Mouse (Mus musculus): ENCODE measurements around the gene Lrp1. TPM values are rescaled to one million over a fixed set of nuclear protein-coding genes. Genes with fewer than 3 reads are reported as not detected.

Lrp1 gene
- 404 and 471 TPM in 2 replicates for polyA plus RNA-seq (2012; ENCODE audit: insufficient read depth, insufficient read length, low replicate concordance, missing spikeins)

DNA sequence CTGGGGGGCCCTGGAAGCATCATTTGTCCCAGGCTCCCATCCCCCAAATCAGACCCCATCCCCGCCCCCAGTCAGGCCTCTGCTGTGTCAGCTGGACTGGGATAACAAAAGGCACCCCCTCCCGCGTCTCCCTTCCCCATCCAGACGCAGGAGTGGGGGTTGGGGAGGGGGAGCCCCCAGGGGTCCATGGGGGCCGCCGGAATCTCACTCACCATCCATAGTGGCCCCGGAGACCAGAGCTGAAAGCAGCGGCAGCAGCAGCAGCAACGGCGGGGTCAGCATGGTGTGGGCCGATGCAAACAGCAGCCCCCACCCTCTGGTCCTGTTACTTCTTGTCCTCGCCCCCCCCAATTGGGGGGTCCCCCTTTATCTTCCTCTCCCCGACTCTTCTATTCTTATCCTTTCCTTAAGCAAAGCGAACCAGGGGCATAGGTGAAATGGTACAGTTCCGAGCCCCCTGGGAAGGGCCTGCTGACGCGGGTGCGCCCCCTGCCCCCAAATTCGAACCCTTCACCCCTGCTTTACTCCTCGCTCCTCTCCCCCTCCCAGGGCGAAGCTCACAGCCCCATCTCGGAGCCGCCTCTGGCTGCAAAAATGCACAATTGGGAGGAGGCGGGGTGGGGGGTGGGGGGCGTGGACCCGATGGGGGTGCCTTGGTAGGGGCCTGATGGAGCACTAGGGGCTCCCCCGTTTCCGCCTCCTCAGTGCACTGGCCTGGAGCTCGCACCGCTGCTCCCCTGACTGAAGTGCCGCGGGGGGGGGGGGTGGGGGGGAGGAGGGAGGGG lies at the start of gene Lrp1:
Gene Lrp1 (minus strand): TSS at position 743 of the 785 bp plus-strand sequence.
- TF ChIP-seq CTCF (IDR thresholded peaks at IDR 0.05; ENCODE audit: insufficient read depth, low read depth, low read length) = no peak
- no peak for TF ChIP-seq POLR2A (IDR thresholded peaks at IDR 0.05; ENCODE audit: insufficient read depth, low read depth, low read length)

DNA sequence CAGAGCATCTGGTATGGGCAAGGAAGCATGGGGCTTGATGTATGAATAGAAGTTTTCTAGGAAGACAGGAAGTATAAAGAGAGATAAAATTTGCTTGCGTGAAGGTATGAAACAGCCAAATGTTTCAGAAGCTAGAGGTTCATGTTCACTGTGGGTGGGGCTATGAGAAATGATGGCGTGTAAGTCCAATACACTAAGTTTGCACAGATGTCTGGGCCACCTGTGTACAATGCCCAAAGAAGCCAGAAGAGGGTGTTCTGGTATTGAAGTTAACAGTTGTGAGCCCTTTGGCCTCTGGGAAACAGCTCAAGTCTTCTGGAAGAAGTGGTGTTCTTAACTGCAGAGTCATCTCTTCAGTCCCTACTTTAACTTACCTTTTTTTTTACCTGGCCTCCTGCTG lies 49.2 kb upstream of the Lrp1 start:
- TF ChIP-seq POLR2A (IDR thresholded peaks at IDR 0.05; ENCODE audit: insufficient read depth, low read depth, low read length) (no peak), CTCF (IDR thresholded peaks at IDR 0.05; ENCODE audit: insufficient read depth, low read depth, low read length) (no peak)
- H3K27ac ChIP-seq (ENCODE audit: insufficient read depth, low read depth, low read length) = no peak overlapping the region
- 96% methylated on average over 2 of the region's 2 CpGs for WGBS
- H3K4me3 ChIP-seq (ENCODE audit: insufficient read depth, low read depth, low read length) = no peak overlapping the region
- H3K4me1 ChIP-seq (ENCODE audit: control insufficient read depth, insufficient read depth, low read length) = peaks cover 35% of the 10 kb centered on the region

More for the DNA sequence above, at the start of gene Lrp1:
- WGBS = under 1% methylated on average over 26 of the region's 32 CpGs
- peaks cover 36% of the 10 kb centered on the region for H3K4me1 ChIP-seq (ENCODE audit: control insufficient read depth, insufficient read depth, low read length)
- H3K4me3 ChIP-seq (ENCODE audit: insufficient read depth, low read depth, low read length) = peak within 1 kb of the TSS; percentile 87
- H3K27ac ChIP-seq (ENCODE audit: insufficient read depth, low read depth, low read length) = peak within 1 kb of the TSS; percentile 80

DNA sequence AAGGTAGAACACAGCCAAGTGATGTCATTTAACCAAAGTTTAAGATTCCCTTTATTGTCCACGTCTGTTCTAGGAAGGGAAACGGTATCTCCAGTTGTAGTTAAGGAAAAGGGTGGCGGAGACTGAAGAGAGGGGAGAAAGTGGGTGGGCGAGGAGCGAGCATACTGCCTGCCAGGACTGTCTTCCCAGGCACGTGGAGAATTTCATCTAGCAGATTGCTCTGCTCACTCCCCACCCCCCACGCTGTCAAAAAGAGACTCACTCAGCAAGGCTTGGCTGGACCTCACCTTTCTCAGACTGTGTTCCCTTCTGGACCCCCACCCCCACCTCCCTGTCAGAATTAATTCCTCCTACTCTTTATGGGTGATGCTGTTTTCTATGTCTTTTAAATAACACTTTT lies 48.2 kb upstream of the Lrp1 start:
- Histone ChIP-seq H3K4me1 (ENCODE audit: control insufficient read depth, insufficient read depth, low read length) (peaks cover 43% of the 10 kb centered on the region), H3K27ac (ENCODE audit: insufficient read depth, low read depth, low read length) (peak overlapping the region; percentile 91; the same call in 1 of the 2 replicates), H3K4me3 (ENCODE audit: insufficient read depth, low read depth, low read length) (0 out of 2 replicates have a peak overlapping the region, but pooled peaks have one; percentile 3)
- 18% methylated on average over 7 of the region's 7 CpGs for WGBS
- TF ChIP-seq POLR2A (IDR thresholded peaks at IDR 0.05; ENCODE audit: insufficient read depth, low read depth, low read length) = no peak
- TF ChIP-seq CTCF (IDR thresholded peaks at IDR 0.05; ENCODE audit: insufficient read depth, low read depth, low read length) = no peak

DNA sequence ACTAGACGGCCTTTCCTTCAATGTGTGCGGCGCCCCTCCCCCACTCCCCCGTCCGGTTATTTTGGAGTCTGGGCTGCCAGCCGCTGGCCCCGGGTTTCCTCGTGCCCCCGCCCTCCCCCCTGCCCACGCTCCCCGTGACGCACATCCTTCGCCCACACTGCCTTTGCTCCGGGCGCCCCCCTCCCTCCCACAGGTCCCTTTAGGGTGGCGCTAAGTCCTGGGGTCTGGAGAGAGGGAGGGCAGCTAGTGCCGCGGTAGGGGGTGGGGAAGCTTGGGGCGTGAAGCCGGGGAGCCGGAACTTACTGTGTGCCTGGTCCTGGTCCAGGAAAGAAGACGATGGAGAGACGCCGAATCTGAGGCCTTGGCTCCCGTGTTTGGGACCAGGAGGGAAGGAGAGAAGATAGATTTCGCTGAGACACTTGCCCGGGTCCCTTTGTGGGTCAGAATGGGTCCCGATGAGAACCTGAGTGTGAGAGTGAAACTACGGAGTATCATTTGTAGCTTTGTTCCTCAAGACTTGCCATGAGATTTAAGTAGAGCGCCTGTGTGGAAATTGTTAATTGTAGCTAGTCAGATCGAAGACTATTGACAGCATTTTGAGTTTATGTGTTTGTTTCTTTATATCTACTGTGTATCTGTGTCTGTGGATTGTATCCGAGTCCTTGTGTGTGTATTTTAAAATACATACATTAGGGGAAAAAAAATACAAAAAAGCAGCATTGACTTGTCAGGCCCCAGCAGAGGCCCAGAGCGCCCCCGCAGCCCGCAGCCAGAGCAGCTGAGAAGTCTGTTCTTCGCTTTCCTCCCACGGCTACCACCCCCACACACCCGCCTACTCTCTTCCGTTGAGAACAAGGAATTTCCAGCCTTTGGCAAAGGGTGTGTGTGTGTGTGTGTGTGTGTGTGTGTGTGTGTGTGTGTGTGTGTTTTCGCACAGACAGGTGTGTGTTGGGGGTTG lies 47.4 kb upstream of the Lrp1 start, which contains the start of gene Nab2:
Gene Nab2 (minus strand): TSS at position 476 of the 958 bp plus-strand sequence.
- Histone ChIP-seq H3K4me1 (ENCODE audit: control insufficient read depth, insufficient read depth, low read length) (peaks cover 50% of the 10 kb centered on the region), H3K27ac (ENCODE audit: insufficient read depth, low read depth, low read length) (peak within 1 kb of the TSS; percentile 91), H3K4me3 (ENCODE audit: insufficient read depth, low read depth, low read length) (peak within 1 kb of the TSS; percentile 64)
- TF ChIP-seq POLR2A (IDR thresholded peaks at IDR 0.05; ENCODE audit: insufficient read depth, low read depth, low read length) (no peak), CTCF (IDR thresholded peaks at IDR 0.05; ENCODE audit: insufficient read depth, low read depth, low read length) (no peak)
- WGBS = 4% methylated on average over 40 of the region's 40 CpGs

DNA sequence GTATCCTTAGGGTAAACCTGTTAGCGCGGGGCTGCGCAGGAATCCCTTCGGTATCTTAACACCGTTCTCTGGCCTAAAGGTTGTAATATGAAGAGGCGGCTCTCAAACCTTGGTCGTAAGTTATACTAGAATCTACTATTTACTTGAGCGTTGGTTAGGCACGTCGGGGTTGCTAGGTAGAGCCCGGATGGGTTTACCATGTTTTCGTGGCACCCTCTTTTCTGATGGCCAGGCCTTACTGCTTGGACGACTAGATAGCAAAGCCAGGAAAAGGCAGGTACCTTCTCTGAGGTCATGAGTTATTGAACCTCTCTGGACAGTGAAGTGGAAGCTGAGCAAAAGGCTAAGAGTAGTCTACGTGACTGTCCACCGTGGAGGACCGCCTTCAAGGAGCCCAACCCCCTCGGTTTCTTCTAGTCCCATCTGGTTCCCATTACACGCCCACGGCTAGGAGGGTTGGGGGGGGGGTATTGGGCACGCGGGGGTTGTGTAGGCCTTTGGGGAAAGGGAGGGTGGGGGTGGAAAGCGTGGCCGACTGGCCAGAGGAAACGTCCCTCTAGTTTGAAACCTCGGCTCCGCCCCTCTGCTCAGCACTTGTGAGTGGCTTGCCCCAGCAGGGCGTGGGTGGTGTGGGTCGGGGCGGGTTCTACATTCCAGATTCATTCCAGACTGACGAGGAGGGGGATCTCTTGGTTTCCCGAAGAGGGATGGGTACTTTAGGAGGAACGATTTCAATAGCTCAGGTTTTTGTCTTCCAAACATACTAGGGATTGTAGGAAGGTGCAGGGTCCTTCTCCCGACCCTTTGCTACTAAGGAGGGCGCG lies 46.5 kb upstream of the Lrp1 start:
- H3K27ac ChIP-seq (ENCODE audit: insufficient read depth, low read depth, low read length) = peak overlapping the region; percentile 91
- TF ChIP-seq CTCF (IDR thresholded peaks at IDR 0.05; ENCODE audit: insufficient read depth, low read depth, low read length) = no peak
- TF ChIP-seq POLR2A (IDR thresholded peaks at IDR 0.05; ENCODE audit: insufficient read depth, low read depth, low read length) = no peak
- H3K4me3 ChIP-seq (ENCODE audit: insufficient read depth, low read depth, low read length) = peak overlapping the region; percentile 64
- H3K4me1 ChIP-seq (ENCODE audit: control insufficient read depth, insufficient read depth, low read length) = peaks cover 59% of the 10 kb centered on the region
- 5% methylated on average over 35 of the region's 35 CpGs for WGBS

DNA sequence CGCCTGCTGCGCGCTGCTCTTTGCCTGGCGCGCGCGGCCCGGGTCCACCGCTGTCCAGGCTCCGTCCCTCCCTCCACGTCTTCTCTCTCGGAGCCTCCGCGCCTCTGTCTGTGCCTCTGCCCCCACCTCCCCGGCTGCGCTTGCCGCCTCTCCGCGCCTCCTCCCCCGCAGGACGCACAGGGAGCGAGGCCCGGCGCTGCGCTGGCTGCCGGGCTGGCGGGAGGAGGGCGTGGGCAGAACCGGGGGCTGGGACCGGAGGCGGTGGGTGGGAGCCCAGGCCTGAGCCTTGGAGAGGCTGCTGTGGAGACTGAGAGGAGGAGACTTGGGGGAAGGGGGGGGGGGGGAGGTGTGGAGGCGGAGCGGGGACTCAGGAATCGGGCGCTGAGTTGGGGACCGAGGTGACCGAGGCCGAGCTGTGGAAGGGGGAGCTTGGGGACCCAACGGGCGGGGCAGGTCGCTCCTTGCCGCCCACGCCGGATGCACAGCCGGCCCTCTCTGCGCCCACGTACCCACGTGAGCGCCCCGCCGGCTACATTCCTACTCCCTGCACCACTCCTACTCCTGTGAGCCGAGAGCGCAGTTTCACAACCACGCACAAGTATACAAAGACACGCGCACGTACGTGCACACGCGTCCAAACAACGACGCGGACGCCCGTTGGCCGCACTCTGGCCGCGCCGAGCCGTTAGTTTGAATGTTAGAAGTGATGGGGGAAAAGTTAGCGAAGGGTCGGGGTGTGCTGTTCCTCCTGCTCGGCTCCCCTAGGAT lies 45.7 kb upstream of the Lrp1 start, which contains the start of gene Nemp1:
Gene Nemp1 (plus strand): TSS at position 401 of the 768 bp plus-strand sequence.
- Histone ChIP-seq H3K4me1 (ENCODE audit: control insufficient read depth, insufficient read depth, low read length) (peaks cover 67% of the 10 kb centered on the region), H3K4me3 (ENCODE audit: insufficient read depth, low read depth, low read length) (peak within 1 kb of the TSS; percentile 64), H3K27ac (ENCODE audit: insufficient read depth, low read depth, low read length) (peak within 1 kb of the TSS; percentile 91)
- WGBS = under 1% methylated on average over 71 of the region's 73 CpGs
- TF ChIP-seq POLR2A (IDR thresholded peaks at IDR 0.05; ENCODE audit: insufficient read depth, low read depth, low read length) = peak; percentile 45
- no peak for TF ChIP-seq CTCF (IDR thresholded peaks at IDR 0.05; ENCODE audit: insufficient read depth, low read depth, low read length)

DNA sequence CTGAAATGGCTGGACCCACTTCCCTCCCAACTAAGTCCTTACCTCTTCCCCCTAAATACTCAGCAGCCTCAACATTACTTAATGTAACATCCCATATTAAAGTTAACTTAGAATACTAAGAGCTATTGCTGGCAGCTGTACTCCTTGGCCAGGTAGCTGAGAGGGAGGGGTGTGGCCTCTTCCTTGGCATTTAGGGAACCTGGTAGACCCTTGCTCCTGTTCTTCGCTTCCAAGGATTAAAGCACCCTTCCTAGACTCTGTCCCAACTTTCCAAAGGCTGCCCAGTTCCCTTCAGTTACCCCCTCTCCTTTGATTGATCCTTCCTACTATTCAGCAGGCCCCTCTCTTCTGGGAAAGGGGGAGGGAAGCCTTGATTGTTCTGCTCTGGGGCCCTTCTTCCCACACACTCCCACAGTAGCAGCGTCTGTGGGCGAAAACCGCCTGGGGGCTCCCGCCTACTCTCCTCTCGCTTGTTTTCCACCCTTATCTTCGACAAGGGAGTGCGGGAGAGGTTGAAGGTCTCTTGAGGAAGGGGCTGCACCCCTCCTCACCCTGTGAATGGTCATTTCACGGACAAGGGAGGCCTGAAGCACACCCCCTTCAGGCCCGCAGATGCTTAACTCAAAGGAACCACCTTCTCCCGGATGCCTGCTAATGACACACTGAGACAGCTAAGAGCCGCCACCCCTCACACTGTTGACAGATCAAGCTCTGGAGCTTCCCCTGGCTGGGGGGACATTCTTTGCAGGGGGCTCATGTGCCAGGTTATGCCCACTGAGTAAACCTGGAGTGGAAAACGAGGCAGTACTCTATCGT lies 44.6 kb upstream of the Lrp1 start:
- 22% methylated on average over 14 of the region's 14 CpGs for WGBS
- H3K4me3 ChIP-seq (ENCODE audit: insufficient read depth, low read depth, low read length) = peak overlapping the region; percentile 64
- H3K4me1 ChIP-seq (ENCODE audit: control insufficient read depth, insufficient read depth, low read length) = peaks cover 75% of the 10 kb centered on the region
- H3K27ac ChIP-seq (ENCODE audit: insufficient read depth, low read depth, low read length) = peak overlapping the region; percentile 91
- TF ChIP-seq POLR2A (IDR thresholded peaks at IDR 0.05; ENCODE audit: insufficient read depth, low read depth, low read length) (no peak), CTCF (IDR thresholded peaks at IDR 0.05; ENCODE audit: insufficient read depth, low read depth, low read length) (no peak)
